Mouse (Mus musculus): ENCODE data around the gene Farp1.
"Not testable (repeated sequence)": the region's sequence is repeated elsewhere in the genome, so short reads cannot be mapped to it uniquely, and the experiment has no call there.

The Farp1 gene

DNA sequence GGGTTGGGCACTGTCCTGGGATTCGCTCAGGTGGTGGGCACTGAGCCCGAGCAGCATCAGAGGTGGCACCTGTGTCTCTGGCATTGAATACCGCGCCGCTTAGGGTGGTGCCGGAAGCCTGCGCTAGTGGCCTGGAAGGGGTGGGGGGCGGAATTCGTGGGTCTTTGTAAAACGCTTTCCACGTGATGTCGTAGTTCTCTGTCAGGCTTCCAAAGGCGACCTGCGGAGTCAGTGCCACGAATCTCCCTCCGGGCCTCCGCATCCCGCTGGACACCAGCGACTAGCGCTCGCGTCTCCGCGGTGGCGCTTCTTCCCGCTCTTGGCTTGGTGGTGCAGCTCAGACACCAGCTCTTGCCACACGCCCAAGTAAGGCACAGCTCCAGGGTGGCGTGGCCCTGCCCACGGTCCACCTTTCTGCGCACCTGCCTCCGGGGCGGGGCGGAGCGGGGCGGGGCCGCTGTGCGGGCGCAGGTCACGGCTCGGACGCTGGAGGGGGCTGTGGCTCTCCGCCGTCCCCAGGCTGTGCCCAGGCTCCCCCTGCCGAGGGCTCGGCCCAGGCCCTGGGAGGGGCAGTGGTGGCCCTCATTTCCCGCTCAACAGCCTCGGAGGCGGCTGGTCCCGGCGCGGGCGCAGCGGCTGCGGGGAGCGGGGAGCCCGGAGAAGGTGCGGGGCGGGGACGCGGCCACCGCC lies at the start of gene Farp1:
TSS of gene Farp1 (plus strand) at position 228 of the 690 bp plus-strand sequence.
- DNase-seq (ENCODE audit: low spot score), result peak; percentile 88

DNA sequence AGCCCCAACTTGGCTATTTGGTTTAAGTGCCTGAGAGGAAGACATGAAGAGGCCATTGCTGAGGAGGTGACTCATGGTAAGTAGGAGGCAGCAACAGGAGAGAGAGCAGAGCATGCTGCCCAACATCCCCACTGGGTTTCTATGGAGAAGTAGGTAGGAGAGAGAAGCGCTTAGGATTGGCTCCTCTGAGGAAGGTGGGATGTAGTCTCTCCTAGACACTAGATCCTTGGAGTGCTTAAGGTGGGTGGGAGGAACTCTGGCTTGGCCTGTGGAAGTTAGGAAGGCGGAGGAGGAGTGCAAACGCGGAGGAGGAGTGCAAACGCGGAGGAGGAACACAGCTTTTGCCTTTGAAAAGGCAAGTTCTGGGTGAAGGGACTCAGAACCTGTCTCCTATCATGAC lies 45.9 kb upstream of the Farp1 start:
- no peak for DNase-seq (ENCODE audit: low spot score)

DNA sequence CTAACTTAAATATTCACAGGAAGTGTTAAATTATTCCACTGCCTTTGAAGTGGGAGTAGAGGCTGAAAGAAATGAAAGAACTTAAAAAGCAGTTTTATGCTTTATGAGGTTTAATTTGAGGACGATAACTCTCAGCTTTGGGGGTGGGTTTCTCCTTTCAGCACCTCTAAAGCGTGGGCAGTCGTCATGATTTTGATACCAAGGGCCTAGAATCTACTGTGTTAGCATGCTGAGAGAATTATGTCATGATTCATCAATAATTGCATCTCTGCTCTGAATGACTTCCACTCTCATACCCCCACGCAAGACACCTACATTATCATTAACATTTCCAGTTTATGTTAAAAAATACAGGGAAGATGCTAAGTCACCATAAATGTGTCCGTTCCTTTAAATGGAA lies 37.3 kb upstream of the Farp1 start:
- DNase-seq (ENCODE audit: low spot score), result no peak

DNA sequence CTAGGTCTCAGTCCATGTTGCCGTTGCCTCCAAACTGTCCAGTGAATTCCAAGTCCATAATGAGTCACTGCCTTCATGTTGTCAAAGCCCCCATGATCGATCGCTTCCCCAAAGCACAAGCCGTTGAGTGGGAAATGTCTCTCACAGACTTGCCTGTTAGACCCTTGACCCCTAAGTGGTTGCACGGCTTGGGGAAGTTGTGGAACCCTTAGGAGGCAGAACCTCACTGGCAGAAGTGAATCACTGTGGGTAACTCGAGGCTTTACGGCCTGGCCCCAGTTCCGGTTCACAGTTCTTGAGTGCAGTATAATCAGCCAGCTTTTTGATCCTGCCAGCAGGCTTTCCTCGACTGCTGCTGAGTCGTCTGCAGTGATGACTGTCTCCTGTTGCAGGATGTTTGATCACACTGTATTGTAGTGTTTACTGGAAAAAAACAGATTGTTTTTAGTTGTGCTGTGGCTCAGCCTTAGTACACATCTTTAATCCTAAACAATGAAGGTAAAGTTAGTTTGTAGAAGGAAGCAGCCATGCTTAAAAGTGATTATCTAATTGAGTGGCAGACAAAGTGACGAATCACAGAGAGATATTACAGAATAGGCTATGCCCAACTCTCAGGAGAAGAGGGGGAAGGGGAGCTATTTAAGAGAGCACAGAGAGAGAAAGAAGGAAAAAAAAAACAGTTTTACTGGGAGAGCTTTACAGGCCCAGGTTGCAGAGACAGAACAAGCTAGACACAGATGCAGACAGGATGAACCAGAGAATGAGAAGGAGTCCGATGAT lies 34.2 kb upstream of the Farp1 start:
- peak; percentile 15 for DNase-seq (ENCODE audit: low spot score)

DNA sequence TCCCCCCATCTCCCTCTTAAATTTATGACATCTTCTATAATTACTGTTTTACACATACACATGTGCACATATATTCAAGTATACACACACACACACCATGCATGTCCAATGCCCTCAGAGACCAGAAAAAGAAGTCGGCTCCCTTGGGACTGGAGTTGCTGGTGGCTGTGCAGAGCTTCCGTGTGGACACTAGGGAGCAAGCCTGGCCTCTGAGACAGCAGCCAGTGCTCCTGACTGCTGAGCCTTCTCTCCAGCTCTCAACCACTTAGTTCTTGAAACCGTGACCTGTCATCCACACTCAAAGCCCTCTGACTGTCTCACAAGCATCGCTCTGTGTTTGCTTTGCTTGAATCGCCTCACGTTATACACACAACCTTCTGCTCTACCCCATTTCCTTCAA lies 29.4 kb upstream of the Farp1 start:
- no peak for DNase-seq (ENCODE audit: low spot score)

DNA sequence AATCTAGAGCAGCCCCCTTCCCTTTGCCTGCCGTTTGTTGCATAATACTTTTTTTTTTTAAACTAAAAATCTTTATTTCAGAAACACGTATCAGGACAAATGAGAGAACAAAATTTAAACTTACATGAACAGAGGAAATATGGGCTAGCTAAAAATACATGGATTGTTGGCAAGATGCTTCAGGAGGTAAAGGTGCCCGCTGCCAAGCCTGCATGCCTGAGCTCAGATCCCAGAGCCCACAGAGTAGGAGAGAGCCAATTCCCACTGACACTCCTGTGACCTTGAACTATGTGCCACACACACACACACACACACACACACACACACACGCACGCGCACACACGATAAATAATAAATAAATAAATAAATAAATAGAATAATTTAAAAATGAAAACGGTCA lies 29.0 kb upstream of the Farp1 start:
- DNase-seq (ENCODE audit: low spot score), result no peak

DNA sequence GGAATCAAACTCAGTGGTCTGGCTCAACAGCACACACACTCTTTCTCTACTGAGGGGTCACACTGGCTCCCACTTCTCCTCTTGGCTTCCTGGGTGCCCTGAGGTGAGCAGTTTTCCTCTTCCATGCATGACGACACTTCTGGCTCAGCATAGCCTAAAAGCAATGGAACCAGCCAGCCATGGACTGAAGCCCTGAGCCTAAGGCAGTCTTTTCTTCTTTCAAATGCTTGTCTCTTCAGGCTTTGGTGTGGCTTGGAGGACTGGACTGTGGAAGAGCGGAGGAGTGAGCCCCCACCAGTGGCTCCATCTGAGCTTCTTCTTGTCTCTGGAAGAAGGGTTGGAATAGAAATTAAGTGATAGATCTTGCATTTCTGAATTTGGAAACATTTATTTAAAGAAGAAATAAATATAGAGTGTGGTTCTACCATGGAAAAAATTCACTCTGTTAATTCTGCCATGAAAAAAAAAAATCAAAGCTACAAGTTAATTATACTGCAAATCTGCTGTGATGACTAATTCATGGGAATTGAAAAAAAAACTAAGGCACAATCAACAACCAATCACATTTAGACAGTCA lies 19.8 kb upstream of the Farp1 start:
- DNase-seq (ENCODE audit: low spot score), result no peak

DNA sequence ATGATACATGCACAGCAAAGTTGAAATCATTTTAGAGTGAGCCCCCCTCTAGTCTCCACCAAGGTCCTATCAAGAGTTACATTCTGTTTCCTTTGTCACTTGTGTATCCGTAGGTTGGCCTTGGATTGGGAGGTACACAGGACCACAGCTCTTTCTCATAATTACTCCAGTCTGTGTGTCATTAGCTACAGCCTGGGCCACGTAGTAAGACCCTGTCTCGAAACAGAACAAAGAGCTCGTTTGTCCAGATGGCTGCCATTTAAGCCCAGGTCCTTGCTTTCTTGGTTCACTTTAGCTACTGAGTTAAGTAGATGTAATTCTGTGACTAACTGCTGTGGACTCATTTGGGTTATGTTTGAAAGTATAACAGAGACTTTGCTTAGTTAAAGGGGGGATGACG lies 12.6 kb upstream of the Farp1 start:
- DNase-seq (ENCODE audit: low spot score), result no peak

DNA sequence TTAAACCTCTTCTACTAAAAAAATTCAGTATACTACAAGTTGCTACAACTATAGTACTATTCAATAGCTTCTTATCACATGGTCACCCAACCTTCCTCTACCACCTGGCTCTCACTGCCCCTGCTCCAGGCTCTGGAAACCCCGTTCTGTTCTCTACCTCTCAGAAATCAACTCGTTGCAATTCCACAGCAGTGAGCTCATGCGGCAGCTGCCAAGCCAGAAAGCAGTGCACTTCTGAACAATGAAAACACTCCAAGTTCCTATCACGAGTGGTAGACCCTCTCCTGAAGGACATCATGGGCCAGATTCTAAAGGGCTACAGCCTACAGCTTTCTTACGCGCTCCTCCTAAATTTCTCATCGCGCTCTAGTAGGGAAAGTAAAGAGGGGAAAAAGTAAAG lies 9.6 kb upstream of the Farp1 start:
- no peak for DNase-seq (ENCODE audit: low spot score)

DNA sequence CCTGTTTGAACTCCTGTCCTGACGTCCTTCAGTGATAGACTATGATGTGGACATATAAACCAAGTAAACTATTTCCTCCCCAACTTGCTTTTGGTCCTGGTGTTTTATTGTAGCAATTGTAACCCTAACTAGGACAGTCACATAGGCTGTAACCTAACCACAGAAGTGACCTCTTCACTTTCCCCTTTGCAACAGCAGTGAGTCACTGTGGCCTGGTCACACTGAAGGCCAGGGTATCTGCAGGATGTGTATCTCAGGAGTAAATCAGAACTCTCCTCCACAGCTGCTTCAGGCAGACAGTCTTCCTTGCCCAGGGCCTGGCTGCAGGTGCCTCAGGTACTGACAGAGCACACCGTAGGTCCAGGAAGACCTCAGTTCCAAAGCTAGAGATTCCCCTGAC lies 3.6 kb upstream of the Farp1 start:
- no peak for DNase-seq (ENCODE audit: low spot score)

DNA sequence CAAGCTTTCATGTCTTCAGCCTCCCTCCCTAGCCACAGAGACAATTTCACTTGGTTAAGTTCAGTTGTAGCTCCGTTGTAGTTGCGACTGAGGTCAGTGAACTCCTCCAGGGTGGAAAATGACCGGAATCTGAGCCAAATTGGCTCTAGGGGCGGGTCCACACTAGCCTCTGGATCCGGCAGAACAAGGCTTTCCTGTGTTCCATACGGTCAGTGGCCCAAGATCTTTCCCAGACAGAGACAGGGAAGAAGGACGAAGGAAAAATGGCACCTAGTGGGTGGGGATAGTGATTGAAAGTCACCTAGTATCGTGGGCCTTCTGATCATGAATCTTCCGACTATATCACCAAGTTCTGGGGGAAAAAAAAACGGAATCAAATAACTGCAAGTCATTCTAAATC lies 475 bp upstream of the Farp1 start:
- DNase-seq (ENCODE audit: low spot score), result no peak

DNA sequence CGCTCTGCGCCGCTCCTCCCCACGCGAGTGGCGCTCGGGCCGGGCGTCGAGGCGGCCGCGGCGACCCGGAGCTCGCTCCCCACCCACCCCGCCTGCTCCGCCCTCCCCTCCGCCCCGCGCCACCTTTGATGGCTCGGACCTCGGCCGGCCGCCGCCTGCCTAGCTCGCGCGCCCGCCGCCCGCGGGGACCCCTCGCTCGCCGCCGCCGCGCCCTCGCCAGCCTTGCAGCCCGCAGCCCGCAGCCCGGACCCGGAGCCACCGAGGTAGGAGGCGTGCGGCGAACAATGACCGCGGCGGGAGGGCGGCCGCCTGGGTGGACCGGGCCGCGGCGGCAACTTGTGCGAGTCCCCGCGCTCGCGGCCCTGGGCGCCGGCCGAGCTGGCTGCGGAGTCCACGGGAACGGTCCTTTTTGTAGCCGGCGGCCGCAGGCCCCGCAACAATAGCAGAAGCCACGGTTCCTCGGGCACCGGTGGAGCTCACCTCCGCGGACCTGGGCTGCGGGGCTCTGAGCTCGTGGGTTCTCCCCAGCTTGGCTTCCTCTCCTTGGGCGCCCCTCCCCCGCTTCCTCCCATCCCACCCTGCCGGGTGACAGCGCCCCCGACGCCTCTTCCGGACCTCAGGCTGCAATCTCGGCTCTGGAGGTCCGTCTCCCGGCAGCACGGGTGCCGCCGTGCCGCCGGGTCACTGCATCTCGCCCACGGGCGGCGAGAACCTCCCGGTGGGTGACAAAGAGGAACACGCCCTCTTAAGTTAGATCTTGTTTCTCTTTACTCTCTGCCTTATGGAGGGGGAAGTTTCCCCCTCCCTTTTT lies 868 bp downstream of the Farp1 start:
- peak; percentile 80 for DNase-seq (ENCODE audit: low spot score)

DNA sequence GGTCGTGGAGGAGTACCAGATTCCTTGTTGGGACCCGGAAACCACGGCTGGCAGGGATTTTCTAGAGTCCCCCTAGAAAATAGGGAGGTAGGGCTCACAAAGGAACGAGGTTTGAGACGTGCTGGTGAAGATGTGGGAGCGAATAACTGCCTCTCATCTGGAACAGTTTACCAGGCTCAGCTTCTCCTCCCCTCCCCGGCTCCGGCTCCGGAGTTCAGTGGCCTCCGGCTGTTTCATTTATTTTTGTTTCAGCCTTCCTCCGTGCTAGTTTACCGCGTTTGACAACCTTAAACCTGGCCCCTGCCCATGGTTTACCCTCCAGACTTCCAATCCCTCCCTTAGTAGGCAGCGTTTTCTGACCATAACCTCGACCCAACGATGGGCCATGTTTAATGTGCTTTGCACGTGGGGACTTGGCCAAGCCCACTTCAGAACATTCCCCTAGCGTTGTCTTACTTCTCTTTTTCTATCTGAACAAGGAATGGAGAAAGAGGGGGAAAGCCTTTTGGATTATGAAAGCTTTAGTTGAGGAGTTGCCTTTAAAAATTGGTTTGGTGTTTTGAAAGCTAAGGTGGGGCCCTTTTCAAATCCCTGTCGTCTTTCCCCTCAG lies 1.7 kb downstream of the Farp1 start:
- DNase-seq (ENCODE audit: low spot score), result no peak

DNA sequence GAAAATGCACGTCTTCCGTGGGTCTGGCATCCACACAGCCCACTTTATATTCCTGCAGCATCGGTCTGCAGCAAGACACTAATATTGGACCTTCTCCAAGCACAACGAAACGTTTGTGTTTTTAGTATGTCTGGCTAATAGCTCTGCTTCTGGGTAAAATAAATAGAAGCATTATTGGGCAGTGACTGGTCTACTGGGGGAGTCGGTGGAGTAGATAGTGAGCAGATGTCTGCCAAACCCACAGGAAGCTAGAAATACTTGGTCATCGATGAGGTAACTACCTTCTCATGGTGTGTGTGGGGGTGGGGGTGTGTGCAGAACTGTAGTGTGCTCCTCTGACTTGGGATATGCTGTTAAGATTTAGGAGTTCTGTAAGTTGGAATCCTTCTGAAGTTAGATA lies 2.3 kb downstream of the Farp1 start:
- no peak for DNase-seq (ENCODE audit: low spot score)

DNA sequence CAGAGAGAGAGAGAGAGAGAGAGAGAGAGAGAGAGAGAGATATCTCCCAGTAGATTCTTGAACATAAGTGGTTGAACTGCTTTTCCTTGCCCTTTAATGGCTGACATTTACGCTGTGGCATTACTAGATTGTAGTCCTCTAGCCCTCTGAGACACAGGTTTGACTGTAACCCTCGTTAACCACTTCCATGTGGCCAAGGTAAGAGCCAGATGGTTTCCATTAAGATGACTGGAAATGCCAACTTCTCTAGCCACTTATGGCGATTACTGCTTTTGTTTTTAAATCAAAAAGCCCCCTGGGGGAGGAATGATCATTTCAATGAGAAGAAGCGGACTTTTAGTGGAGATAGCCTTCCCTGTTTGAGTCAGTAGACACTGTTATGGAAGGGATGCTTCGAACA lies 3.7 kb downstream of the Farp1 start:
- no peak for DNase-seq (ENCODE audit: low spot score)

DNA sequence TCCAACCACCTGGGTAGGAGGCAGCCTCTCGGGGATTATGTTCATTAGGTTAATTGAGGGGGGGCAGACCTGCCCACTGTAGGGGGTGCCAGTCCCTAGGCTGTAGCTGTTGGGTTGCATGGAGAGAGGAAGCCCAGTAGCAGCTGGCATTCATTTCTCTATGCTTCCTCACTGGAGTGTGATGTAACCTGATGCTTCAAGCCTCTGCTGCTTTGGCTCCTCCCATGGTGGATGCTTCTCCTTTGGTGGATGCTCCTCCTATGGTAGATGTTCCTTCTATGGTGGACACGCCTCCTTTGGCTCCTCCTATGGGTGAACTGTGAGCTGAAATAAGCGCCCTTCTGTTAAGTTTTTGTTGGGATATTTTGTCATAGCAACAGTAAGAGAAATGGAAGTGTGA lies 9.1 kb downstream of the Farp1 start:
- DNase-seq (ENCODE audit: low spot score), result no peak

DNA sequence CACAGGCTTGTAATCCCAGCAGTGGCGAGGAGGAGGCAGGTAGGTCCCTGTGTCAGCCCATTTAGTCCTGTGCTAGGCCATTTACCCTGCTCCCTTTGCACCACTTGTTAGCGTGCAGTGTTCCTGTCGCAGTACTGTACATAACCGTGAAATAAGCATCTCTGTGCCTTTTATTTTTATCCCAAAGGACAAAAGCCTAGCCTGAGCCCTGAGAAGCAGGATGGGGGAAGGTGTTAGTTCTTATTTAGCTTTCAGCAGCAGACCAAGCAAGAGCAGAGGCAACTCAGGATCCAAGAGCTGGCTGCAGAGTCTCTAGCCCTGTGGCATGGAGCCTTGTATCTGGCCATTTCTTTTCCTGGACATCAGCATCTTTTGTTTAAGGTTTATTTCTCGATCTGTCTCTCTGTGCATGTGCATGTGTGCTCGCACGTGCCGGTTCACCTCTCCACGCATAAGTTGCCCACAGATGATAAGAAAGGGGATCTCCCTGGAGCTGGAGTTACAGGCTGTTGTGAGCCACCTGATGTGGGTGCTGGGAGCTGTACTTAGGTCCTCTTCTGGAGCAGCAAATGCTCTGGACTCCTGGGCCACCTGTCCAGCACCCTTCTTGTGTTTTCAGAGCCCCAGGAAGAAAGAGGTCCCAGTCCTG lies 11.4 kb downstream of the Farp1 start:
- DNase-seq (ENCODE audit: low spot score), result no peak

DNA sequence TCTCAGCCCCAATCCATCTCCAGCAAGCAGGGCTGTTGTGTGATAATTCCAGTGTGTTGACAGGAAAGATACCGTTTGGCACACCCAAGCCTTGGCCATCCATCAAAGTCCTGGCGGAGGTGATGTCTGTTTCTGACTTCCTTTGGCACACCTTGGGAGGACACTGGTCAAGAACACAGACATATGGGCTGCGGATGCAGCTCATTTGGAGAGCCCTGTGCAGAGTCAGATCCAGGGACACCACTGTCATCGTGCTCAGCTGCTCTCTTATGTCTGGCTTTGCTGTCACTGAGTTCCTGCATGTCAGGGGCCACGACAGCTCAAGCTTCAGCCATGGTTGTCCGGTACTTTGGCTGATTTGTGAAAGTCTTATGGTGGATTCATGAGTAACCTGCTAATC lies 12.8 kb downstream of the Farp1 start:
- no peak for DNase-seq (ENCODE audit: low spot score)

DNA sequence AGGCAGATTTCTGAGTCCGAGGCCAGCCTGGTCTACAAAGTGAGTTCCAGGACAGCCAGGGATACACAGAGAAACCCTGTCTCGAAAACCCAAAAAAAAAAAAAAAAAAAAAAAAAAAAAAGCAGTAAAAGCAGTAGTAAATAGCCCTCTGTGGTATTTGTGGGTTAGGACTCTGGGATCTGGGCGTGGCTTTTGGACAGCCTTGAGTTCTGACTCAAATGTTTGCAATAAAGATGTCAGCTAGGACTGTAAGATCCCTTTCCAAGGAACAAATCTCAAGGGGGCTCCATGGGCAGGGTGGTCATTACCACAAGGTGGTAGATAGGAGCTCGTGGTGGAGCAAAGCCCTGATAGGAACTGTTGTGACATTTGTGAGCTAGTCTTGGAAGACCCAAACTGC lies 16.0 kb downstream of the Farp1 start:
- not testable (repeated sequence) for DNase-seq (ENCODE audit: low spot score)

DNA sequence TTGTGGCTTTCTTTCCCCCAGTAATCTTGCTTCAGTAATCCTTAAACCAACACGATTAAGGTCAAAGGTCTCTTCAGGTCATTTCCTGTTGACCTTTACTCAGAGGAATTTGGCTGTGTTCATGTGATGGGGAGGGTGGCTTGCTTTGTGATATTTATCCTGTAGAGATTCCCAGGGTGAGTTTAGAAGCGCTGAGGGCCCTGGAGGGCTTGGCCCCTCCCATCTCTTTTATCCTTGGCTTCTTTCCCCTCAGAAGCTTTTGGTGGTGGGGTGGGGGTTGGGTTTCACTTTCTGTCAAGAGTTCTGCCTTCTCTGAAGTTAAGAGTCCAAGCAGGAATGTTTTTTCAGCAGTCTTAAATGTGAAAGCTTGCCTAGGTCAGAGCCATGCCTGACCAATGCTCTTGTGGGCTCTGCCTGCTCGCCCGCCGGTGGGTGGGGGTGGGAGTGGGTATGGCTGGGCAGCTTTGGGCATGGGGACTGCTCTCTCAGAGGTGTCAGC lies 18.1 kb downstream of the Farp1 start:
- DNase-seq (ENCODE audit: low spot score), result peak; percentile 94

DNA sequence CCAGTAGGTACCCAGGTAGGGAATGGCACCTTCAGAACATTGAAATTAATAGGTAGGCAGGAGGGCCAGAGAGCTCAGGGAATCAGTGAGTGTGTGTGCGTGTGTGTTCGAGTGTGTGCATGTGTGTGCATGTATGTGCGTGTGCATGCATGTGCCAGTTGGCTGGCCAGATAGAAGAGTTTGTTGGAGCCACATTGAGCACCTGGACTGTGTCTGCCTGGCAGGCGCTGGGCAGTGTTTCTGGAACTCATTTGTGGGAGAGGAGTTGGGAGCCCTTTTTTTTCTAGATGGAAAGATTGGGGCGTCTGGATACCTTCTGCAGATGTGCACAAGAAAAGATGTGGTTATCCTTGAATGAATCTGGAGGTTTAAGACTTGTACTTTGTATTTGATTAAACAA lies 19.1 kb downstream of the Farp1 start:
- no peak for DNase-seq (ENCODE audit: low spot score)

Data from yolk sac, embryonic 10.5 days (tissue).